Mouse (Mus musculus) lung, postnatal 36 days (tissue): Measurements from ENCODE around the gene Pfpl.

Experiments
- DNase-seq: peaks from one replicate; pipeline ENCODE4 v3.0.0; 2022; ENCODE audit warnings: mixed read lengths

Gene Pfpl

GRCm38 (mm10) chr19:12465530-12466144 lies 37.9 kb downstream of the Pfpl start:
- no peak for DNase-seq

DNA sequence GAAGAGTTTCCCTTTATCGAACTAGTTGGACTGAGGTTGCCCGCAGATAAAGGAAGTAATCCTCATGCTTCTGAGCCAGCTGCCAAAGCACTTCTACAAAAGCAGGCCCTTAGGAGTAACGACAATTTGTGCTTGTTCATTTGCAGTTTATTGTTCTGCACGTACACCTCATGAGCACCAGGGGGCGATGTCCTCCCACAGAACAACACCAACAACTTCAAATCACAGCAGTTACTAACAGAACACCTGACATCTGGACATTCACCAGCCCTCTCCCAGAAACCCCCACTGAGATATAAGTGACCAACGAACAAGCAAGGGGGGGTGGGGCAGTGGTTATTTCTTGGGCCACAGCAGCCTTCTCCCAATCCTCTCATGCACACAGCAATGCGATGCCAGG lies 38.5 kb downstream of the Pfpl start:
- peak; percentile 87 for DNase-seq

DNA sequence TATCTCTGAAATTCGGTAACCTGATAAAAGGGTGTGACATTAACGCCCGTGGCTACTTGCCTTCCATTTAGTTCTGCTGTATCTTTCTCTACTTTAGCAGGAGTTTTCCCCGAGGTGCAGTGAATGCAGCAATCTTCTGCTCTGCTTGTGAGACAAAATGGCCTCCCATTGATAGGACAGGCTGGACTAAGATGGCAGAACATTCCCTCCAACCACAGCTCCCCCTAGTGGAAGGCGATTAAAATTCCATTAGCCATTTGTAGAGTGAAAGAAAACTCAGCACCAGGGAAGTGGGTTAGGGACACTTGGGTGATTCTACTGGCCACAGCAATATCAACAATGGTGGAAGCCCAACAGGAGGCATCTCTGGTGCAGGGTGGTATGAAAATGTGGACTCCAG lies 39.7 kb downstream of the Pfpl start:
- DNase-seq: peak; percentile 44

GRCm38 (mm10) chr19:12471866-12472265 lies 44.2 kb downstream of the Pfpl start:
- peak; percentile 62 for DNase-seq

DNA sequence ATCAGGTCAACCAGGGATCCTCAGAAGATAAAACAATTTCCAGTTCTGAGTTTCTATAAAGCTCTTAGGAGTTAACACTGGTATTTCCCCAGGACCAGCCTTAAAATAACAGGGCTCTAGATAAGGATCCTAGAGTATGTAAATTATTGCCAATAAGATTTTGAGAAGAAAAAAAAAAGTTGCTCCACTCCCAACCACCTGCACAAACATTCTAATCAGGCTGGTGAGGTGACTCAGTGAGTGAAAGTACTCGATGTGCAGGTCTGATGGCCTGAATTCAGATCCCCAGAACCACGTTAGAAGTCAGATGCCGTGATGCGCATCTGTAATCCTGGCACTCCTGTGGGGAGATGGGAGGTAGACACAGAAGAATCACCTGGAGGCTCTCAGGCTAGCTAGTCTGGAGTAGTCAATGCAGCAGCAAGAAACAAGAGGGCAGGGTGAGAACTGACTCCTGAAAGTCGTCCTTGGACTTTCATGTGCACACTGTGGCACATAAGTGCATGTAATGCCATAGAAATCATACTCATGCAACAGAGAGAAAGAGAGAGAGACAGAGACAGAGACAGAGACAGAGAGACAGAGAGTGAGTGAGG lies 44.8 kb downstream of the Pfpl start:
- DNase-seq: no peak

DNA sequence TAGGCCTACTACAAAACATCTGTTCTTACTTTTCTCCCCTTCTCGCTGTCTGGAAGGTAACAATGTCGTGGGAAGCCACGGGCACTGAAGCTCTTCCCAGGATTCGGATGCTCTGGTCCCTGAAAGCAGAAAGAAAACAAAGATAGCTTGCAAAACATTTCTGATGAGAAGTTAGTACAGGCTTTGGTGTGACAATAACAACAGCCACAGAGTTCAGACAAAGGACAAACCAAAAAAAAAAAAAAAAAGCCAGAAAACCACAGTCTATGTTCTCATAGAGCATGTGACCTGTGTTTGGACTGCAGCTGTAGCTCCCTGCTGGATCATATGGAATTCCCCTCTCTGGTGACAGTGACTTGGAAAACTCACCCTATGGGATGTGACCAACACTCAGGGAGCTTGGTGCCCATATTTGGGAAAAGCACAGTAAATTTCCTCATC lies 45.5 kb downstream of the Pfpl start:
- DNase-seq: no peak

- DNase-seq: peak; percentile 34
Observed at GRCm38 (mm10) chr19:12473951-12474350, 46.2 kb downstream of the Pfpl start.

DNA sequence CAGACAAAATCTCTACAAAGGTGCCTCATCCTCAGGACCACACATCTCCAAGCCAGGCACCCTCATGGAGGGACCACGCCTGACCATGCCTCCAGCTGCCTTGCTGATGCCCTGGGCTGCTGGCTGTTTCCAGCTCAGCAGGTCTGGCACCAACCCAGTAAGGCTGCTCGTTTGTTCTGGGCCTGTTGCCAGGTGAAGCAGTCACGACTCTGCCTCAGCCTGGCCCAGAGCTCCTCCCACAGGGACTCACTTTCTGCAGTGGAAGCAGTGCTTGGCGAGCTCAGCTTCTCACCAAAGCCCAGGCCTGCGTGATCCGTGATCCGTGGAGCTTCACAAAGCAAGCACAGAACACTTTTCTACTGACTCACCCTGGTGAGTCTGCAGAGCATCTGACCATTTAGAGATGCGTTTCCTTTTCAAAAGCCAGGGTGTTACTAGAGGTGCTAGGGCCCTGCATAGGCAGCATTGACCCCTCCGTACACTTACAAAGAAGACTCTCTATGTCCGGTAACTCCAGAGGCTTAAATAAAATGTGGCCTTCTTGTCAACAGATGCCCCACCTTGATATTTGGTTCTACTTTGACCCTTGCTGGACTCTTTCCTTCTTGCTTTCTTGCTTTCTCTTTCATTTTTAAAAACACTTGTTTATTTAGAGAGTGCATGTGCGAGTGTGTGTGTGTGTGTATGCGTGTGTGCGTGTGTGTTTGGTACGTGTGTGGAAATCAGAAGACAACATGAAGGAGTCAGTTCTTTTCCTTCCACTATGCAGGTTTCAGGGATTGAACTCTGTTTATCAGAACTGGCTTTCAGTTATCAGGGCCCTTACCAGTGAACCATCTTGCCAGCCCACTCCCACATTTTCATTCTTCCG lies 47.9 kb downstream of the Pfpl start:
- peak; percentile 96 for DNase-seq

GRCm38 (mm10) chr19:12476721-12477270 lies 49.1 kb downstream of the Pfpl start:
- DNase-seq: no peak

GRCm38 (mm10) chr19:12478369-12478768 lies 50.7 kb downstream of the Pfpl start:
- no peak for DNase-seq
